Mouse (Mus musculus): ENCODE data around the gene Plcl2. TPM values are rescaled to one million over a fixed set of nuclear protein-coding genes. Genes with fewer than 3 reads are reported as not detected.

The Plcl2 gene
- polyA plus RNA-seq (2012; rRNA removed; ENCODE audit: low replicate concordance) = 3.2 and 5.3 TPM in 2 replicates

GRCm38 (mm10) chr17:50509251-50510104 is at the start of gene Plcl2:
Gene Plcl2 (plus strand): TSS chr17:50509403.

Other genes with a start within 250 kb of the Plcl2 start
- not detected in 2 replicates for gene Dazl, start 215.8 kb upstream of the Plcl2 start, polyA plus RNA-seq (2012; rRNA removed; ENCODE audit: low replicate concordance)